Mouse (Mus musculus) 416B (cell line): ENCODE measurements around the gene Plxnd1.

Source experiments
- DNase-seq: peaks from one replicate; pipeline ENCODE4 v3.0.0; 2011; ENCODE audit warnings: low read depth

Plxnd1 gene

DNA sequence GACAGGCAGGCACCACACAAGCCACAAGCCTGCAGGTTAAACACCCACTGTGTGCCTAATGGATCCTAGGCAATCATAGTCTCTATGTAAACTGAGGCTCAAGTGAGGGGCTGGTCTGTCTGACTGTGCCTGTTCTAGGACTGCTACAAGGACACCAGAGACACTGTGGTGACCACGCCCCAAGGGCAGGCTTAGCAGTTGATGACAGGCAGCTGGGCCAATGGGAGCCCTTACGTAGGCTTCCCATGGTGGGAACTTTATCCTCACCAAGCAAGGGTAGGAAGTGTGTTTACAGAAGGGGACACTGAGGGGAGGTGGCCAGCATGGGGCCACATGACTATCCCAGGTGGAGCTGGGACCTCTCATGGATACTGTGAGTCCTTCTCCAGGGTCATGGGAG lies 4.4 kb upstream of the Plxnd1 start:
- peak; percentile 55 for DNase-seq

DNA sequence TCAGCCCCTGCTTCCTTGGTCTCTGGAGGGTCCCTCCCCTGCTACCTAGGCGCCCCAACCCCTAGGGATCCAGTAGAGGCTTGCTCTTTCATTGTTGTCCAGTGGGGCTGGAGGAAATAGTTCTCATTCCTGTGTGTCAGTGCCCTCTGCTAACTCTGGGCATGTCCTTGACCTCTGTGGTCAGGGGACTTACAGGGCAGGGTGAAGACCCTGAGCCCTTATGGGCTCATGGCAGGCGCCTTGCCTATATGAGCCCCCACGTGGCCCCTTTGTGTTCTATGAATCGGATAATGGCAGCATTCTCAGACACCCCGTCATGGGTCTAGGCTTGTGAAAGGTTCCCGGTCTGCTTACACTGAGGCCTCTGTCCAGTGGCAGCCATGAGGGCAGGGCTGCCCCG lies 4.0 kb upstream of the Plxnd1 start:
- DNase-seq: no peak

DNA sequence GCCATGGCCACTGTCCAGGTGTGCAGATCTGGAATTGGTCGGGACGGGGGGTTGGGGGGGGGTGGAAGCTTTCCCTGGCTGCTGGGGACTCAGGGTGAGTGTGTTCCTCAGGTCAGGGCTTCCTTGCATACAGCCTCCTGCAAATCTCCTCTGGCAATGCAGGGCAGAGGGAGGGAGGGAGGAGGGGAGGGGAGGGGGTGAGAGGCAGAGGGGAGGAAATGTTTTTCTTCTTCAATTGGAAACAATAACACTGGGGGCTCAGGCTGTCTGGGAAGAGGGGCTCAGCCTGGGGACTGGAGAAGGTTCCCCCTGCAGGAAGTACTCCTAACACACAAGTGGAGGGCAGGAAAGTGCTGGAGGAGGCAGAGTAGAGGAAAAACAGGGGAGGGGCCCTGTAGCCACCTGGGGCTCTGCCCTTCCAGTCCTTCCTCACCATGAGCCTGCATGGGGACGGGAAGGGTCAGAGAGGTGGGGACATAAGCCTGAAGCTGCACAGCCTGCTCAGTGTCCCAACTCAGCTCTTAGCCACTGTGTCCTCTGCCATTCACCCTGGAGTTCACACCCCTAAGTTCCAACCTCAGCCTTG lies 3.0 kb upstream of the Plxnd1 start:
- no peak for DNase-seq

- peak; percentile 93 for DNase-seq
Observed at GRCm38 (mm10) chr6:115996171-115996851, 1.5 kb upstream of the Plxnd1 start.

DNA sequence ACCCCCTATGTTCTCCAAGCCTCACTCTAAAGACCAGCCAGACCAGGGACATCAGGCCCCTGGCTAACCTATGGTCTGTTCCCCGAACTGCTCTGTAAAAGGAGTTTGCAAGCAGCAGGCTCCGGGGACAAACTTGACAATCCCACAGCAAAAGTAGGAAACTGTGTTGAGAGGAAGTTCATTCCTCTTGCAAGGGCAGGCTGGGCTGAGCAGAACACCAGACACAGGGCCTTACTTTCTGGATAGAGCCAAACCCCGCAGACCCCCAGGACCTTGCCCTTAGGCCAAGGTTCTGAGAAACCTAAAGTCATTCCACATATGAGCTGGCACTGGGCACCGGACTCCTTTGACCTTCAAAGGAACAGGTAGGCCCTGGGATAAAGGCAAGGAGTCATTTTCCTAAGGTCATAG lies 731 bp upstream of the Plxnd1 start:
- no peak for DNase-seq

DNA sequence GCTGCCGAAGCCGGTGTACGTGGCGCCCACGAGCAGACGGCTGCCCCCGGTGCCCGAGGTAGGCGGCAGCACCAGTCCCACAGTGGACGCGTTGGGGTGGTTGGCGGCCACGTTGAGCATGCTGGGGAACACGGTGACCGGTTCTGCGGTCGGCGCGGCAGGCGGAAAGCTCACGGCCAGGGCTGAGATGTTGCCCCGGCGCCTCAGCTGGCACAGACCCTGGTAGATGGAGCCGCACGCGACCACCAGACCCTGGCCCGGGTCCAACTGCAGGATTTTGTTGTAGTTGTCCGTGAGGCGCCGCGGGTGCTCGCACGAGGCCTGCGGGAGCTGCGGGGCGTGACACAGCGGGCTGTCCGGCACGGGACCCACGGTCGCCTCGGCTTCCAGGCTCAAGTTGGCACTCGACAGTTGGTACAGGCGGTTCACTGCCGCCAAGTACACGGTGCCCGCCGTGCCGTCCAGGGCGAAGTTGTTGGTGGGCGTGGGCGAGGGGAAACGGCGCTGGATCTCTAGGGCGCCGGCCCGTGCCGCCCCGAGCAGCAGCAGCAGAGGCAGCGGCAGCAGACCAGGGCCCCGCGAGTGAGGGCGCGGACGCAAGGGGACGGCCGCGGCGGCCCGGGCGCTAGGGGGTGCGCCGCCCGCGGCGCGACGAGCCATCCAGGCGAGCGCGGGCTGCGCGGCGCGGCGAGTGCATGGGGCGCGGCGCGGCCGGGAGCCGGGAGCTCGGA lies 494 bp downstream of the Plxnd1 start:
- DNase-seq: peak; percentile 32

- no peak for DNase-seq
Observed at GRCm38 (mm10) chr6:115993463-115994145, 1.2 kb downstream of the Plxnd1 start.

- no peak for DNase-seq
Observed at GRCm38 (mm10) chr6:115992981-115993380, 1.8 kb downstream of the Plxnd1 start.

DNA sequence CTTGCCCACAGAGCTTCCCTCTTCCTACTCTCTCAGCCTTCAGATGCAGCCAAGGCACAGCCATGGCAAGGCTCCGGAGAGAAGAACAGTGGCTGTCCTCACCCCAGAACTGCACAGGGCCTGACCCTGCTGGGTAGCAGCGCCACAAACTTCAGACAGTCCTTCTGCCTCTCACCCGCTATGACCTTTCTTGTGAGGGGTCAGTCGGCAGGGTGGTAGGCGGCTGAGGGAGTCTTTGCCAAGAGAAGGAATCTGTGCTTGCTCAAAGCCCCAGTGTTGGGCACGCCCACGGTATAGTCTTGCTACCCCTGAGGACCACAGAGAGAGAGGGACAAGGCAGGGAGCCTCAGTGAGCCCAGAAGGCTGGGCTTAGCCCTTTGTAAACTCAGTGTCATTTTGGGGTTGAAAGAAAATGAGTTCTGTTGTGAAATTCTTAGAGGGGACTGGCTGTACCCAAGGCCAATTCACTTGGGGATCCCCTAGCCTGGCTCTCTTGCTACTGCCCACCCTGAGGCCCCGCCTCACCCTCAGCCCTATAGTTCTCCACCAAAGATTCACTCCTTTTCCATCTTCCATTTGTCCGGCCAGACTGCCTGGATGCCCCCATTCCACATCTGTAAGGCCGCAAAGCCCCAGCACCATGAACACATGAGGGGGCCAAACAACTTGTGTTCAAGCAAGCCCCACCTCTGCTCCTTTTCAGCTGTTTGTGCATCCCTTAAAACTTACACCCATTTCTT lies 2.8 kb downstream of the Plxnd1 start:
- peak; percentile 33 for DNase-seq

- peak; percentile 57 for DNase-seq
Observed at GRCm38 (mm10) chr6:115991108-115991880, 3.5 kb downstream of the Plxnd1 start.

DNA sequence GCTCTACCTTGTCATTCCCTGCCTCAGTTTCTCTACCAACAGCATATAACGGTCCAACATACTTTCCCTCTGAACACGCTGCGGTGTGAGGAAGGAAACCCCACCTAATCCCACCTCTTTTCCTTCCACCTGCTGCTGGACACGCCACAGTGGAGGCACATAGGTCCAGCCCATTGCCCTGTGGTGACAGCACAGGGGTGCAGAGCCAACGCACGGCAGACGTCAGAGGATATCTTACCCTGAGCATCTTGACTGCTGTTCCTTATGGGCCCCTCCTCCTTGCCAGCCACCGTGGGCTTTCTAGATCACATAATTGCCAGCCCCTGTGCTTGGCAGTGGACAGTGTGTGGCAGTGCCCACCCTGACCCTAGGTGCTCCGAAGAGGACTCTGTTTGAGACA lies 4.3 kb downstream of the Plxnd1 start:
- DNase-seq: no peak

DNA sequence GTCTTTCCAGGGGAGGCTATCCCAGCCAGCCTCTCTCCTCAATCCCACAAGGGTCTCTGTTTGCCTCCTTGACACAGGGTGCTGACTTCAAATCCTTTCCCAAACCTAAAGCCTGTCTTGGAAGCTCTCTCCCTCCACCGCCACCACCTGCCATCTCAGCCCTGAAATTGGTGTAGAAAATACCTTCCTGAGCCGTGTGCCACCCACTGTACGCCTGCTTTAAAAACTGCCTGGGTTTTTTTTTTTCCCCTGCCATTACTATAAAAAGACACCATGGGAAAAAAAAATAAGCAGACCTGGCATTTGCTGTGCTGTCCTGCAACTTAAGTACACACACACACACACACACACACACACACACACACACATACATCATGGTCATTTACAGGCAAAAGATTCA lies 4.7 kb downstream of the Plxnd1 start:
- no peak for DNase-seq

- no peak for DNase-seq
Observed at GRCm38 (mm10) chr6:115989607-115990006, 5.2 kb downstream of the Plxnd1 start.

DNA sequence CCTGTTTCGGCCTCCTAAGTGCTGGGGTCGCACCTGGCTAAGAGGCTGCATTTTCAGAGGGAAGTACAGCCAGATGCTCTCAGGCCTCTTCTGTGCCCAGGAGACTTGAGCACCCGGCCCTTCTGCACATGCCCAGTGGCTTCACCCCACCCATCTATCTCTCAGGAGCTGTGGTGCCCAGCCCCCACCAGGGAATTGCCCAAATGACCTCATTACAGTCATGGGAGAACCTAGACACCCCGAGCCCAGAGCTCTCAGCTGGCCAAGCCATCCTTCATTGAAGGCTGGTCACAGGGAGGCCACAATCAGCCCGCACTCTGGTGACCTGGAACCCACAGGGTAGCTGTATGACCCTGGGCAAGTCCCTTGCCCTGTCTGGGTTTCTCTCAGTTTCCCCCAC lies 5.8 kb downstream of the Plxnd1 start:
- no peak for DNase-seq

DNA sequence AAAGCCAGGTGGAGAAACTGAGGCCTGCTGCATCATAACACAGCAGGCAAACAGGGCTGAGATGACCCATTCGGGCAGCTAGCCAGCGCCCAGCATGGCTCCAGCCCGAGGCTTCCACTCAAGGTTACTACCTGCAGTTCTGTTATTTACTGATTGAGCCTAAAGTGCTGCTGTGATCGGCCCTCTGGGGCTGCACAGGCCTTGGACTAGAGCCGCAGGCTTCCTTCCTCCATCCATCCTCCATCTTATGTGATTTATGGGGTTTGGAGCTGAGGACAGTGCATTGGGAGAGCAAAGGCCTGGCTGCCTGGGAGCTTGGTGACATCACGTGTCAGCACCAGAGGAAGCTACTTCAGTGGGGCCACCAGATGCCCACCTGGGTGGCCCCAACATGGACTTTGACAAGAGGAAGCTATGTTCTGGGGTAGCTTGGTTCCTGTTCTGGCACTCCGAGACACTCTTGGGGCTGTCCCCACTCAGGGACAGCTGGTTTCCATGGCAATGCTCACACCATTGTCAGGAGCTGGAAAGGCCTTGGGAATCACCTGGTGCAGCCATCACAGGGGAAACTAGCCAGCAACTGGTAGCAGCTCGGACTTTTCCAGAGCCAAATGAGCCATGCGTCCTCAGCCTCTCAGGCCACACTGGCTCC lies 7.6 kb downstream of the Plxnd1 start:
- DNase-seq: no peak

DNA sequence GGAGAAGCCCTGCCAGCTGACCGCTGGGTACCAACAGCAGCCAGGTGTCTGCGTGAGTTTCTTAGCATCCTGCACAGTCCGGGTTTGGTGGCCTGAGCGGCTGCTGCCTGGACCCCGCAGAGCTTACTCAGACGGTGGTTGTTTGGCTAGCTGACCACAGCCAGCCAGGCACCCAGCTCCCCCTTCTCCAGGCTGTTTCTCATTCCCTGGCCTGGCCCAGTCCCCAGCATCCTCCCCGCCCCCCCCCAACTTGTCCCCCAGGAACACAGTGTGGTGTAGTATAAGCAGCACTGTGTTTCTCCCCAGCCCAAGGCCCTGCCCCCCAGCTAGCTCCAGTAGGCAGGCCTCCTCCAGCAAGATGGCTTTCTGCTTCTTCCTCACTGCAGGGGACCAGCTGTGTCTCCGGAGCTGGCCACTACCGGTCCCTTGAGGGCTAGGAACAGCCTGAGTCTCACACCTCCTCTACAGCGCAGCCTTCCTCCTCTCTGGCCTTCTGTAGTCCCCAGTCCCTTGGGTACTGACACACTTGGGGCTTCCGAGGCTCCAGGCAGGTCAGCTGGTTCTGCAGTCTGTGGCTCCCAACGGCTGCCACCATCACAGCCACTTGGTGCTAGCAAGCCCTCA lies 8.2 kb downstream of the Plxnd1 start:
- DNase-seq: no peak

DNA sequence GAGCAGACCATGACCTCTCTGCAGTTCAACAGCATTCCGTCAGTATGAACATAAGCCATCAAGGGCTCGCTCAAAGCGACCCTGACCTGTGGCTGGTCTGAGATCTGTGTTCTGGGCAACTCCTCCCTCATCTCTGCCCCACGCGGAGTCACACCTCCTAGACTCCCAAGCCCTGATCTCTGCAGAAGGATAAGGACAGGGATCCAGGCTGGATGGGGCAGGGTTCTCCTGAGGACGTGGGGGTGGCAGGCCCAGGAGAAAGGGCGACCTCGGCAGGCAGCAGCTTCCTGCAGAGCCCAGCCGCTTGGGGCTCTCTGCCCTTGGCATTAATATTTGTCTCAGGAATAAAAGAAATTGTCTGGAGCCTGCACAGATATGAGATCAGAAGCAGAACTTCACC lies 9.2 kb downstream of the Plxnd1 start:
- no peak for DNase-seq

- no peak for DNase-seq
Observed at GRCm38 (mm10) chr6:115984580-115984979, 10.2 kb downstream of the Plxnd1 start.

- no peak for DNase-seq
Observed at GRCm38 (mm10) chr6:115983306-115984038, 11.3 kb downstream of the Plxnd1 start.

- no peak for DNase-seq
Observed at GRCm38 (mm10) chr6:115982889-115983288, 11.9 kb downstream of the Plxnd1 start.
